Mouse (Mus musculus) erythroblast, embryonic 14.5 days (primary cell): ENCODE results near the gene Atp1a3. TPM values are rescaled to one million over a fixed set of nuclear protein-coding genes. Genes with fewer than 3 reads are reported as not detected.

Experiments
- H3K27me3 ChIP-seq: 2 replicates; pipeline ENCODE4 v1.6.1; 2012; ENCODE audit warnings: inconsistent platforms; ENCODE audit not compliant: control insufficient read depth
- H3K36me3 ChIP-seq: 2 replicates; pipeline ENCODE4 v1.6.1; 2012; ENCODE audit warnings: mild to moderate bottlenecking, inconsistent platforms; ENCODE audit not compliant: control insufficient read depth
- H3K4me1 ChIP-seq: 2 replicates; pipeline ENCODE4 v1.6.1; 2012; ENCODE audit warnings: inconsistent platforms; ENCODE audit not compliant: control insufficient read depth
- H3K4me3 ChIP-seq: replicated peaks from 2 replicates; pipeline ENCODE3; 2012; ENCODE audit warnings: moderate library complexity, mild to moderate bottlenecking, inconsistent platforms
- H3K9me3 ChIP-seq: 2 replicates; pipeline ENCODE4 v1.6.1; 2012; ENCODE audit warnings: low read length, inconsistent platforms, mixed read lengths; ENCODE audit not compliant: control insufficient read depth
- GATA1 ChIP-seq: IDR thresholded peaks from 2 replicates; pipeline ENCODE4 v1.6.1; 2012; ENCODE audit warnings: low read length, inconsistent platforms, mixed read lengths
- TAL1 ChIP-seq: IDR thresholded peaks from 3 replicates; pipeline ENCODE4 v1.6.1; 2012; ENCODE audit warnings: low read length, inconsistent platforms, mixed read lengths
- polyA plus RNA-seq: library from polyadenylated mRNA; stranded (reverse); fragments of >175 nt; gene quantifications from 2 replicates; pipeline ENCODE4 v1.2.3, GENCODE M21; 2012

Gene Atp1a3
- polyA plus RNA-seq, 1 experiment: 0.10 TPM

DNA sequence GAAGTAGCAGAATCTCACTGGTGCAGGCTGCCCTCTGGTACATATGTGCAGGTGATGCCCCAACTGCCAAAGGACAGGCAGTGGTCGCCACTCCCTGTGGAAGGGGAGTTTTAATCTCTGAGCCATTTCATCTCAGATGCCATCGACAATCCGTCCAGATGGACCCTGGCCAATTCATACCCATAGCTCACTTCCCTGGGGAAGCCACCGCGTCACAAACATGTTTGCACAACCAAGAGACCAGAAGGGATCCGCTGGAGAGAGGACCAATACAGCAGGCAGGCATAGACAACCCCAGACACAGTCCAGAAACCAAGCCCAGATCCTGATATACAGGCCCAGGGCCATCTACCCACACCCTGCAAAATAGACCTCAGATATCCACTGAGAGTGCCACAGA lies 75.3 kb downstream of the Atp1a3 start:
- TF ChIP-seq GATA1 (no peak), TAL1 (no peak)
- H3K4me3 ChIP-seq: no peak overlapping the region
- no peaks in the 10 kb centered on the region for H3K9me3 ChIP-seq
- peaks cover 65% of the 10 kb centered on the region for H3K27me3 ChIP-seq
- peaks cover 21% of the 10 kb centered on the region for H3K36me3 ChIP-seq
- no peaks in the 10 kb centered on the region for H3K4me1 ChIP-seq

Other genes starting within 250 kb of the Atp1a3 start
- 0.02 and 0.12 TPM in 2 replicates for gene Cd177, start 245.6 kb downstream of the Atp1a3 start, polyA plus RNA-seq
- not detected in 2 replicates for gene Ceacam10, start 228.8 kb downstream of the Atp1a3 start, polyA plus RNA-seq
- 2.5 and 6.9 TPM in 2 replicates for gene Gm9844, start 143.7 kb downstream of the Atp1a3 start, polyA plus RNA-seq
- 0.06 TPM in 1 of 2 replicates, not detected in the other for gene Lypd4, start 136.0 kb downstream of the Atp1a3 start, polyA plus RNA-seq
- not detected in 2 replicates for gene Dmrtc2, start 135.9 kb downstream of the Atp1a3 start, polyA plus RNA-seq
- gene Rps19, start 121.6 kb downstream of the Atp1a3 start, polyA plus RNA-seq: 189 and 353 TPM in 2 replicates
- 0.08 and 0.10 TPM in 2 replicates for gene Cd79a, start 108.6 kb downstream of the Atp1a3 start, polyA plus RNA-seq
- 20.6 and 20.7 TPM in 2 replicates for gene Arhgef1, start 103.0 kb downstream of the Atp1a3 start, polyA plus RNA-seq
- gene Gm4881, start 61.5 kb downstream of the Atp1a3 start, polyA plus RNA-seq: not detected in 2 replicates
- 10.4 and 12.9 TPM in 2 replicates for gene Rabac1, start 33.2 kb downstream of the Atp1a3 start, polyA plus RNA-seq
- 0.82 and 0.91 TPM in 2 replicates for gene Grik5, start 66.4 kb upstream of the Atp1a3 start, polyA plus RNA-seq
- 3.0 and 3.4 TPM in 2 replicates for gene Zfp574, start 66.6 kb upstream of the Atp1a3 start, polyA plus RNA-seq
- gene Pou2f2, start 173.8 kb upstream of the Atp1a3 start, polyA plus RNA-seq: 0.29 and 0.33 TPM in 2 replicates
- 50.4 and 51.9 TPM in 2 replicates for gene Dedd2, start 214.7 kb upstream of the Atp1a3 start, polyA plus RNA-seq
- gene Zfp526, start 215.5 kb upstream of the Atp1a3 start, polyA plus RNA-seq: 1.1 and 1.5 TPM in 2 replicates
- 30.9 and 31.8 TPM in 2 replicates for gene Gsk3a, start 231.9 kb upstream of the Atp1a3 start, polyA plus RNA-seq
- 3.2 and 3.6 TPM in 2 replicates for gene Erf, start 244.8 kb upstream of the Atp1a3 start, polyA plus RNA-seq